Mouse (Mus musculus): ENCODE measurements around the gene Nmnat1. TPM values are rescaled to one million over a fixed set of nuclear protein-coding genes. Genes with fewer than 3 reads are reported as not detected.

Nmnat1 gene
- total and polyA plus RNA-seq, 3 experiments: 8.6 to 11.4 (median 10.9) TPM

- no peak for DNase-seq (ENCODE audit: extremely low read depth)
- H3K4me3 ChIP-seq (replicated peaks in 1 of 3; ENCODE audit: low read depth in 2 of 3, low read length in 2 of 3, poor library complexity in 1 of 3): no peak overlapping the region
- no peak overlapping the region for H3K4me2 ChIP-seq (ENCODE audit: insufficient read depth, low read depth, poor library complexity, severe bottlenecking)
- in situ Hi-C loops (cut with MboI; ENCODE audit: low pct_ligation_motif_present, low pct_unique_long_range_greater_than_20kb, low sequenced_read_pairs): no loop called here
- TF ChIP-seq MAX (IDR thresholded peaks at IDR 0.05; ENCODE audit: low read length) (no peak), MEF2A (IDR thresholded peaks at IDR 0.05; ENCODE audit: borderline replicate concordance, low read depth, low read length) (no peak), TBP (conservative IDR thresholded peaks at IDR 0.05; ENCODE audit: low read depth, low read length) (no peak)
- dilution Hi-C loops (cut with MboI; ENCODE audit: extremely low pct_ligation_motif_present, extremely low pct_unique_long_range_greater_than_20kb, low sequenced_read_pairs): no loop called here
- H3K9me3 ChIP-seq (replicated peaks; ENCODE audit: low read length): peaks cover 9% of the 10 kb centered on the region
- H3K27ac ChIP-seq (ENCODE audit: insufficient read depth, low read depth): no peak overlapping the region
- peaks cover 52 to 70% of the 10 kb centered on the region in 2 experiments for H3K36me3 ChIP-seq (replicated peaks in 1 of 2; ENCODE audit: control insufficient read depth in 1 of 2, insufficient read depth in 1 of 2, low read length in 1 of 2)
- peaks cover 5 to 23% of the 10 kb centered on the region in 2 experiments; a peak in 3 of 4 replicates for H3K4me1 ChIP-seq (ENCODE audit: control insufficient read depth in 1 of 2, insufficient read depth in 2 of 2)
- H3K9ac ChIP-seq (ENCODE audit: insufficient read depth, low read depth): no peak overlapping the region
- H3K27me3 ChIP-seq (replicated peaks): no peaks in the 10 kb centered on the region
- peaks cover 17% of the 10 kb centered on the region for H3K79me2 ChIP-seq (replicated peaks; ENCODE audit: control insufficient read depth, extremely low read depth, insufficient read depth, poor library complexity, severe bottlenecking)
These were observed 4.6 kb upstream of the Nmnat1 start for GRCm38 (mm10) chr4:149489415-149490240.

- in situ Hi-C loops (cut with MboI; ENCODE audit: low pct_ligation_motif_present, low pct_unique_long_range_greater_than_20kb, low sequenced_read_pairs): no loop called here
- peaks cover 5 to 35% of the 10 kb centered on the region in 2 experiments; a peak in 3 of 4 replicates for H3K4me1 ChIP-seq (ENCODE audit: control insufficient read depth in 1 of 2, insufficient read depth in 2 of 2)
These were observed 2.7 kb upstream of the Nmnat1 start for GRCm38 (mm10) chr4:149487729-149488128.

More at GRCm38 (mm10) chr4:149487729-149488128, 2.7 kb upstream of the Nmnat1 start:
- Histone ChIP-seq H3K27me3 (replicated peaks) (no peaks in the 10 kb centered on the region), H3K4me3 (replicated peaks in 1 of 3; ENCODE audit: low read depth in 2 of 3, low read length in 2 of 3, poor library complexity in 1 of 3) (peak overlapping the region in 2 of 3 experiments; percentile 26 to 91), H3K4me2 (ENCODE audit: insufficient read depth, low read depth, poor library complexity, severe bottlenecking) (peak overlapping the region; percentile 90), H3K27ac (ENCODE audit: insufficient read depth, low read depth) (peak overlapping the region; percentile 63), H3K9me3 (replicated peaks; ENCODE audit: low read length) (peaks cover 9% of the 10 kb centered on the region), H3K9ac (ENCODE audit: insufficient read depth, low read depth) (no peak overlapping the region; the same call in 1 of the 2 replicates), H3K79me2 (replicated peaks; ENCODE audit: control insufficient read depth, extremely low read depth, insufficient read depth, poor library complexity, severe bottlenecking) (peaks cover 21% of the 10 kb centered on the region), H3K36me3 (replicated peaks in 1 of 2; ENCODE audit: control insufficient read depth in 1 of 2, insufficient read depth in 1 of 2, low read length in 1 of 2) (peaks cover 37 to 52% of the 10 kb centered on the region in 2 experiments)
- dilution Hi-C loops (cut with MboI; ENCODE audit: extremely low pct_ligation_motif_present, extremely low pct_unique_long_range_greater_than_20kb, low sequenced_read_pairs): no loop called here
- peak; percentile 86 for DNase-seq (ENCODE audit: extremely low read depth)
- TF ChIP-seq E2F4 (IDR thresholded peaks at IDR 0.05; ENCODE audit: insufficient replicate concordance, low read depth, low read length) (no peak), CTCF (conservative IDR thresholded peaks at IDR 0.05 in 1 of 2, IDR thresholded peaks at IDR 0.05 in 1 of 2; ENCODE audit: low read depth in 2 of 2, low read length in 2 of 2) (no peak), NRF1 (IDR thresholded peaks at IDR 0.05; ENCODE audit: low read depth, low read length) (no peak), JUND (conservative IDR thresholded peaks at IDR 0.05; ENCODE audit: low read depth, low read length) (peak; percentile 87), IRF4 (IDR thresholded peaks at IDR 0.05; ENCODE audit: low read depth, low read length) (peak; percentile 93), ZMIZ1 (IDR thresholded peaks at IDR 0.05; ENCODE audit: low read depth, low read length) (0 out of 2 replicates have a peak, but pooled peaks have one; percentile 27), EP300 (IDR thresholded peaks at IDR 0.05; ENCODE audit: low read length) (no peak; the same call in none of the 2 replicates), ELF1 (IDR thresholded peaks at IDR 0.05; ENCODE audit: low read depth, low read length) (peak; percentile 61; the same call in 1 of the 2 replicates), MEF2A (IDR thresholded peaks at IDR 0.05; ENCODE audit: borderline replicate concordance, low read depth, low read length) (peak; percentile 69), MXI1 (IDR thresholded peaks at IDR 0.05; ENCODE audit: low read depth, low read length) (peak; percentile 93), PAX5 (IDR thresholded peaks at IDR 0.05; ENCODE audit: low read length) (no peak), NELFE (IDR thresholded peaks at IDR 0.05; ENCODE audit: low read depth, low read length) (0 out of 2 replicates have a peak, but pooled peaks have one; percentile 17), ZKSCAN1 (IDR thresholded peaks at IDR 0.05; ENCODE audit: borderline replicate concordance, low read depth, low read length) (no peak), POLR2A (IDR thresholded peaks at IDR 0.05; ENCODE audit: low read depth, low read length) (peak; percentile 48; the same call in 1 of the 2 replicates), ETS1 (conservative IDR thresholded peaks at IDR 0.05; ENCODE audit: low read depth, low read length) (peak; percentile 98), RCOR1 (conservative IDR thresholded peaks at IDR 0.05; ENCODE audit: low read depth, low read length) (0 out of 2 replicates have a peak, but pooled peaks have one; percentile 68), MAZ (IDR thresholded peaks at IDR 0.05; ENCODE audit: low read depth, low read length) (peak; percentile 59; the same call in 1 of the 2 replicates), MAFK (IDR thresholded peaks at IDR 0.05; ENCODE audit: insufficient replicate concordance, low read length) (peak; percentile 46; the same call in 1 of the 2 replicates), TCF12 (IDR thresholded peaks at IDR 0.05; ENCODE audit: low read depth, low read length) (peak; percentile 78), KAT2A (IDR thresholded peaks at IDR 0.05; ENCODE audit: insufficient replicate concordance, low read length) (no peak), SIN3A (IDR thresholded peaks at IDR 0.05; ENCODE audit: low read length) (peak; percentile 98), MYC (IDR thresholded peaks at IDR 0.05; ENCODE audit: low read depth, low read length) (peak; percentile 97), JUN (IDR thresholded peaks at IDR 0.05; ENCODE audit: insufficient read depth, low read depth, low read length) (peak; percentile 25), BHLHE40 (IDR thresholded peaks at IDR 0.05; ENCODE audit: low read depth, low read length) (peak; percentile 89), CHD2 (IDR thresholded peaks at IDR 0.05; ENCODE audit: low read length) (peak; percentile 44; the same call in 1 of the 2 replicates), RAD21 (IDR thresholded peaks at IDR 0.05; ENCODE audit: low read depth, low read length) (no peak), MAX (IDR thresholded peaks at IDR 0.05; ENCODE audit: low read length) (peak; percentile 97), HCFC1 (IDR thresholded peaks at IDR 0.05; ENCODE audit: low read depth, low read length) (peak; percentile 50)

Data from CH12.LX (cell line).